Mouse (Mus musculus): ENCODE data around the gene Bcas1. TPM values are rescaled to one million over a fixed set of nuclear protein-coding genes. Genes with fewer than 3 reads are reported as not detected.

Bcas1 gene
- polyA plus RNA-seq, 1 experiment from 2014 or later = 0.51 TPM

DNA sequence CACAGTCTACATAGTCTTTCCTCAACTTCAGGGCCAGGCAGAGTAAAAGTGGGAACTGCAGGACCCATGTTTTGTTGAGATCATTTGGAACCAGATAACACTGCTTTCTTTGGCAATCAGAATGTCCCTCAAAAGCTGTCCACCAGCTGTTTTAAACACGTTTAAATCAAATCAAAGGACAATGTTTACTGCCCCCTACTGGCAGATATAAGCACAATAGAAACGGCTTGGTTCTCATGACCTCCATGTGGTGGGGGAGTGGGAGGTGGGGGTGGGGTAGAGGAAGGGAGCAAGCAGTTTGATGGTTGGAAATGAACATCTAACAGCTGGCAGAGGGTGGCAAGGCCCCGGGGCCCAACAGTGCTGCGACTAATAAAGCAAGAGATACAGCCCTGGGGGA lies 5.7 kb downstream of the Bcas1 start:
- 36% methylated on average over 4 of the region's 4 CpGs for WGBS
- Histone ChIP-seq H3K27me3 (no peaks in the 10 kb centered on the region; the same call in none of the 2 replicates), H3K4me3 (replicated peaks) (no peak overlapping the region), H3K9me3 (no peaks in the 10 kb centered on the region), H3K4me2 (no peak overlapping the region), H3K9ac (replicated peaks) (no peak overlapping the region), H3K4me1 (replicated peaks) (peaks cover 6% of the 10 kb centered on the region; the same call in 1 of the 2 replicates), H3K27ac (no peak overlapping the region), H3K36me3 (no peaks in the 10 kb centered on the region)
- ATAC-seq (ENCODE audit: insufficient number of reproducible peaks, insufficient read depth, low FRiP score, low TSS enrichment, low read depth) = no peak

DNA sequence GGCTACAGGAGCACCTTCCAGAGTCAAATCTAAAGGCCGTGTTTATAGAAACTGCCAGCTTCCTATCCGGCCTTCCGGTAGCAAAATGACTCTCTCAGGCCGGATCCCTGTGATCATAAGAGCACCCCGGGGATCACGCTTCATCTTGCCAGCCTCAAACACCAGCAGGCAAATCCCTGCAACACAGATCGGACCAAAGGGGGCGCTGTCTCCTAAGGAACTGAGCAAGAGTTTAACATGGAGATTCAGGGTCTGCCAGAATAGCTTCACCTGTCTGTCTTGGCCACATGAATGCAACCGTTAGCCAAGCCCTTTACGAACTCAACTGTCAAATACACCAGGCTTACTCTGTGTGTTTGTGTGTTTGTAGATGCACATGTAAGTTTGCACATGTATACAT lies 8.9 kb downstream of the Bcas1 start:
- Histone ChIP-seq H3K9me3 (no peaks in the 10 kb centered on the region), H3K4me1 (replicated peaks) (no peaks in the 10 kb centered on the region), H3K4me2 (no peak overlapping the region), H3K4me3 (replicated peaks) (no peak overlapping the region), H3K9ac (replicated peaks) (no peak overlapping the region), H3K27me3 (peaks cover under 1% of the 10 kb centered on the region; the same call in 1 of the 2 replicates), H3K27ac (no peak overlapping the region), H3K36me3 (no peaks in the 10 kb centered on the region)
- ATAC-seq (ENCODE audit: insufficient number of reproducible peaks, insufficient read depth, low FRiP score, low TSS enrichment, low read depth) = no peak
- 47% methylated on average over 10 of the region's 10 CpGs for WGBS

DNA sequence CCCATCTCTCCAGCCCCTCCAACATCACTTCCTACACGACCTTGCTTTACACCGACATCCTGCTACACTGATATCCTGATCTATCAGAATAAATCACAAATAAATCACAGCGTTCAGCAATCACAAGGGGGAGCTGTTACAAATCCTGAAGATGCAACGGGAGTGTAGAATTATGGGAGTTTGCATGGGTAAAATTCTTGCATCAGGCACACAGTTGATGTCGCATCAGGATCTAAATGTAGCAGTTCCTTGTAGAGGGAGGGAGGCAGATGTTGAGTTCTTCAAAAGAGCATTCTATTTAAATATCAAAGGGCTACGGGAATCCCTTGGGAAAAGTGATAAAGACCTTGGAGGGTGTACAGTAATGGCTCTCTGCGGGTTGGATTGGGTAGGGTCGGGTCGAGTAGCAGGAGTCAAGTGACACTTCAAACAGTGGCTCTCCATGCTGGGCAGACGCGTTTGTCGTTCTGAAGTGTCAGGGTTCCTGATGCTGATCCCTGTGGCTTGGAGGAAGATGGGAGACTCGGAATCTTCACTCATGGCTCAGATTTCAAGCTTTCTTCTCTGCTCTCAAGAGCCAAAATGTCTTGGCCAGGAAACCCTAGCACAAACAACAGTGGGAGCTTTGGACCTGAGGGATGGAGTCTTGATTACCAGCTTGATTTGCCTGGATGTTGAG lies 16.0 kb downstream of the Bcas1 start:
- Histone ChIP-seq H3K4me2 (peak overlapping the region; percentile 59), H3K36me3 (no peaks in the 10 kb centered on the region), H3K9ac (replicated peaks) (no peak overlapping the region), H3K27ac (no peak overlapping the region), H3K4me3 (replicated peaks) (peak overlapping the region; percentile 29), H3K4me1 (replicated peaks) (peaks cover 16% of the 10 kb centered on the region), H3K27me3 (peaks cover 45% of the 10 kb centered on the region), H3K9me3 (no peaks in the 10 kb centered on the region)
- no peak for ATAC-seq (ENCODE audit: insufficient number of reproducible peaks, insufficient read depth, low FRiP score, low TSS enrichment, low read depth)
- 4% methylated on average over 13 of the region's 13 CpGs for WGBS

DNA sequence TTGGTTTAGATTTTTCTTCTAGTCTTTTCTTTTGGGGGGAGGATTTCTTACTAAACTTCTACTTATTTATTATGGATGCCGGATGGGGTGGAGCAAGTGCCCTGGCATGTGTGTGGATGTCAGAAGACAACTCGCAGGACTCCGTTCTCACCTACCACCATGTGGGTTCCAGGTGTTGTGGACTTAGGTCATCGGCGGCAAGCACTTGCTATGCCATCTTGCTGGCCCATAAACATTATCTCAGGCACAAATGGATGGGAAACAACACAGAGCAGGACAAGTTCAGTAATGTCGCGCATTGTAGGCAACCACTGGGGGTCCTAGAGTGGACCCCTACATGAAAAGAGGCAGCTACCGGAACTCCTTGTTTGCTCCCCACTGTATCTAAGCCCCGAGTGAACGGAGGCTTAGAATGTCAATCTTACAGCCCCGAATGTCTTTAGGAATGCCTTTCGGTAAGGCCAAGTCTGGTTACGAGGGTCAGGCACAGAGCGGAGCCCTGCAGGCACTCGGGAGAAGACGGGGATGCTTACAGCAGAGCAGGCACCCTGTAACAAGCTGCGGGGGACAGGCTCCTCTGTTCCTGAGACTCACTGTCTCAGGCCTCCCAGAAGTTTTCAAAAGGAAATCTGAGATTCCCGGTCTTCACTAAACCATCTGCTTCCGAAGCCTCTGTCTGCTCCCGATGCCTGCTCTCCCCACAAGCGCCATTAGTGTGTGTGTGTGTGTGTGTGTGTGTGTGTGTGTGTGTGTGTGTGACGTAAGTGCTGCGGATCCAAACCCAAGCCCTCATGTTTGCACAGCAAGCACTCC lies 16.8 kb downstream of the Bcas1 start:
- H3K4me3 ChIP-seq (replicated peaks) = peak overlapping the region; percentile 29
- H3K27me3 ChIP-seq = peaks cover 50% of the 10 kb centered on the region
- ATAC-seq (ENCODE audit: insufficient number of reproducible peaks, insufficient read depth, low FRiP score, low TSS enrichment, low read depth) = no peak
- no peaks in the 10 kb centered on the region for H3K9me3 ChIP-seq
- no peaks in the 10 kb centered on the region for H3K36me3 ChIP-seq
- H3K9ac ChIP-seq (replicated peaks) = no peak overlapping the region; the same call in 1 of the 2 replicates
- 13% methylated on average over 23 of the region's 23 CpGs for WGBS
- peaks cover 16% of the 10 kb centered on the region for H3K4me1 ChIP-seq (replicated peaks)
- H3K4me2 ChIP-seq = peak overlapping the region; percentile 59
- no peak overlapping the region for H3K27ac ChIP-seq

DNA sequence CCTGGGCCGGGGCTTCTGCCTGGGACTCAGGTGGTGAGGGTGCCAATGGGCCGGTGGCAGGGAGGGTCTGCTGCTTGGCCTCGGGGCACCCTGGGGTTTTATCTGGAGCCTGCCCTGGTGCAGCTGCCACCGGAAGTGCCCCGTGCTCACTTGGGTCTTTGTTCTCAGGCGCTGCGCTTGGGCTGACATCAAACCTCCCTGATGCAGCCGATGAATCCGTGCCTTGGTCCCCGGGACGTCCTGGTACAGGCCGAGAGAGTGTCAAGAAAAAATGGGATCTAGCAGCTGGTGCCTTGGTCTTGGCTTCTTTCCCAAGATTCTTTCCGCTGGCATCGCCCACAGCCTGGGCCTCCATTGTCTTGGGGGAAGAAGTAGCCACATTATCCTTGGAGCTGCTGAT lies 21.2 kb downstream of the Bcas1 start:
- ATAC-seq (ENCODE audit: insufficient number of reproducible peaks, insufficient read depth, low FRiP score, low TSS enrichment, low read depth) = no peak
- Histone ChIP-seq H3K4me1 (replicated peaks) (peaks cover 22% of the 10 kb centered on the region), H3K9ac (replicated peaks) (no peak overlapping the region), H3K4me2 (no peak overlapping the region), H3K9me3 (no peaks in the 10 kb centered on the region), H3K36me3 (no peaks in the 10 kb centered on the region), H3K27ac (no peak overlapping the region), H3K27me3 (peaks cover 32% of the 10 kb centered on the region), H3K4me3 (replicated peaks) (no peak overlapping the region)
- 85% methylated on average over 14 of the region's 14 CpGs for WGBS

DNA sequence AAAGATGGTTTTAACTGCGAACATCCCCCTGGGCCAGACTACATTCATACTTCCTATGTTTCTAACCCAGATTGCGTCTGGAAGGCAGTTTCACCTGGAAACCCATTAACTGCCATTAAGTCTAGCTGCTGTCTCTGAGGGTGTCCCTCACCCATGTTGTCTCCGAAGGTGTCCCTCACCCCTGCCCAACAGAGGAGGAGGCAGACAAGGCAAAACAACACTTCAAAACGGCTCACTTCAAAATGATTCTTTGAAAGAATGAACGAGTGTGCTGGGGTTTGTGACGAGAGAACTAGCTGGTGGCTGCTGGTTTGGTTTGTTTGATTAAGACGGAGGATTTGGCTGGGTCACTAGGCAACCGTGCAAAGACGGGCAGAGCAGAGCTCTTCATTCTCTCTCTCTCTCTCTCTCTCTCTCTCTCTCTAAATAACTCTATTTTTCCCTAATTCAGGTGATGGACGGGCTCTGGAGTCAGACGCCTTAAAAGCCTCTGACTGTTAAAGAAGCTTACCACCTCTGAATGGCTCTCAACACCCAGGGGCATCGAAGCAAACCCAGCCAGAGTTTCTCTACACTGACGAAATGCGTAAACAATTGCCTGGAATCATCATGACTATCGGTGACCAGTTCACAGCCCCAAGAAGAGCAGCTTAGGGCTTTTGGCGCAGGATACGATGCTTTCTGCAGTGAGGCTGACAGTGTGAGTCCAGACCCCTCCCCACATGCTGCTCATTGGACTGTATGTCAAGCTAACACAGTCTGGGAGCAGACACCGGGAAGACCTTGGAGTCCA lies 22.7 kb downstream of the Bcas1 start:
- Histone ChIP-seq H3K27ac (no peak overlapping the region), H3K9me3 (no peaks in the 10 kb centered on the region)

DNA sequence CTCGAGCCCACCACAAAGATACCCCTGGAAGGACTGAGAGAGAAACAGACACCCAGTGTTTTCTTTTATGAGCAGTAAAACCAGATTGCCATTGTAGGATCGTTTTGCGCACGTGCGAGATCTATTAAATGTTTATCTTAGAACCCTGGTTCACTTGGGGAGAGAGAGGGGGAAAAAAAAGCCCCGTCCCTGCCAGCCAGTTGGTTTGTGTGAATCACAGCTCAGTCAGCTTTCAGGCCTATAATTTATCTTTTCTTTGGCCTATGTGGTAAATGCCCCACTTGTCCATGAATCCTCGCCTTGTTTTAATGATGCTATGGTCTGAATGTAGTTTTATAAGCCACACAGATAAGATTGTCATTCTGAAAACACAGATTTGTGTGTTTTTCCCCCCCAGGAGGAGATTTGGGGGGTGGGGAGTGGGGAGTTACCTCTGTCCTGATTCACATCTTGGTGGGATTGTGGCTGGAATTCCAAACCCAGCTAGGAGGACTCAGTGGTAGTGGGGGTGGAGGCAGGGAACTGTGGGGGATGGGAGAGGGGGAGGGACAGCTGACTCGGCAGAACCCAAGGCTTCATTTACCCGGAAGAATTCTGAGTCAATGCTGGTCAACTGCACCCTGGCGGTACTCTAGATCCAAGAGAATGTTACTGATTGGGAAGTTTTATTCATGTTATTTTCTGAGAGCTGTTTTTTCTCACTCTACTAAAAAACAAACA lies 23.8 kb downstream of the Bcas1 start:
- no peak overlapping the region for H3K9ac ChIP-seq (replicated peaks)
- H3K4me3 ChIP-seq (replicated peaks) = no peak overlapping the region
- H3K36me3 ChIP-seq = no peaks in the 10 kb centered on the region
- no peak overlapping the region for H3K4me2 ChIP-seq
- ATAC-seq (ENCODE audit: insufficient number of reproducible peaks, insufficient read depth, low FRiP score, low TSS enrichment, low read depth) = no peak
- H3K27ac ChIP-seq = 0 out of 2 replicates have a peak overlapping the region, but pooled peaks have one; percentile 17
- WGBS = 20% methylated on average over 10 of the region's 10 CpGs
- H3K4me1 ChIP-seq (replicated peaks) = peaks cover 25% of the 10 kb centered on the region
- peaks cover 11% of the 10 kb centered on the region for H3K27me3 ChIP-seq
- no peaks in the 10 kb centered on the region for H3K9me3 ChIP-seq

More for the DNA sequence above, 22.7 kb downstream of the Bcas1 start:
- H3K4me3 ChIP-seq (replicated peaks) = no peak overlapping the region
- peaks cover 25% of the 10 kb centered on the region for H3K4me1 ChIP-seq (replicated peaks)
- ATAC-seq (ENCODE audit: insufficient number of reproducible peaks, insufficient read depth, low FRiP score, low TSS enrichment, low read depth) = no peak
- peaks cover 20% of the 10 kb centered on the region for H3K27me3 ChIP-seq
- no peaks in the 10 kb centered on the region for H3K36me3 ChIP-seq
- 29% methylated on average over 18 of the region's 18 CpGs for WGBS
- H3K9ac ChIP-seq (replicated peaks) = no peak overlapping the region
- H3K4me2 ChIP-seq = no peak overlapping the region

- Histone ChIP-seq H3K4me2 (peak overlapping the region; percentile 62), H3K27me3 (peaks cover 8% of the 10 kb centered on the region), H3K27ac (no peak overlapping the region), H3K9ac (replicated peaks) (peak overlapping the region; percentile 28), H3K36me3 (no peaks in the 10 kb centered on the region), H3K9me3 (no peaks in the 10 kb centered on the region), H3K4me1 (replicated peaks) (peaks cover 25% of the 10 kb centered on the region), H3K4me3 (replicated peaks) (peak overlapping the region; percentile 31)
- ATAC-seq (ENCODE audit: insufficient number of reproducible peaks, insufficient read depth, low FRiP score, low TSS enrichment, low read depth) = no peak
- 2% methylated on average over 17 of the region's 17 CpGs for WGBS
Measured at GRCm38 (mm10) chr2:170401211-170401799, 26.3 kb downstream of the Bcas1 start.

DNA sequence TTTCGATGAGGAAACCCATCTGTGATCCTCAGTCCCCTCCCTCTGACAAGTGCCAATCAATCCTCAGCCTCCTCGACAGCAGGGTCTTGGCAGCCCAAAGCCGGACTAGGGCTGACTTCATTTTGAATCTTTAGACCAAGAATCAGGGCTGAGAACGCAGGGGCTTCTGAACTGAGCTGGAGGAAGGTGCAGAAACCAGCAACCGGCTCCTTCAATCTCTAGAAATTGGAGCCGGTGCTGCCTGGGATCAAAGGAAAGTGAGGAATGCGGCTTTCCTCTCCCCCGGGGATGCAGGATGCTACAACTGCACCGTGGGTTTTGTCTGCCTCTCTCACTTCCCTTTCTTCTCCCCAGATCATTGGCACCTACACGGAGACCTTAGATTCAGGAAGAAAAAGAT lies 27.0 kb downstream of the Bcas1 start:
- H3K36me3 ChIP-seq = no peaks in the 10 kb centered on the region
- H3K4me2 ChIP-seq = peak overlapping the region; percentile 62
- peaks cover 3% of the 10 kb centered on the region; the same call in 1 of the 2 replicates for H3K9me3 ChIP-seq
- under 1% methylated on average over 10 of the region's 10 CpGs for WGBS
- ATAC-seq (ENCODE audit: insufficient number of reproducible peaks, insufficient read depth, low FRiP score, low TSS enrichment, low read depth) = no peak
- peaks cover 25% of the 10 kb centered on the region for H3K4me1 ChIP-seq (replicated peaks)
- peaks cover 1% of the 10 kb centered on the region; the same call in 1 of the 2 replicates for H3K27me3 ChIP-seq
- H3K4me3 ChIP-seq (replicated peaks) = peak overlapping the region; percentile 31
- H3K9ac ChIP-seq (replicated peaks) = no peak overlapping the region; the same call in 1 of the 2 replicates
- no peak overlapping the region for H3K27ac ChIP-seq

- Histone ChIP-seq H3K9ac (replicated peaks) (no peak overlapping the region), H3K36me3 (no peaks in the 10 kb centered on the region), H3K9me3 (peaks cover 5% of the 10 kb centered on the region; the same call in 1 of the 2 replicates), H3K27ac (no peak overlapping the region), H3K4me1 (replicated peaks) (no peaks in the 10 kb centered on the region), H3K4me3 (replicated peaks) (no peak overlapping the region), H3K4me2 (no peak overlapping the region), H3K27me3 (no peaks in the 10 kb centered on the region)
- ATAC-seq (ENCODE audit: insufficient number of reproducible peaks, insufficient read depth, low FRiP score, low TSS enrichment, low read depth) = no peak
- WGBS = 90% methylated on average over 1 of the region's 1 CpGs
Measured at GRCm38 (mm10) chr2:170391994-170392393, 35.7 kb downstream of the Bcas1 start.

All from limb, embryonic 12.5 days (tissue).